Mouse (Mus musculus) CH12.LX (cell line): ENCODE data around the gene A630023A22Rik.

Source experiments
- EP300 ChIP-seq: IDR thresholded peaks from 2 replicates; pipeline ENCODE4 v1.6.1; 2011; ENCODE audit warnings: low read length, improper control_type of control experiment
- MXI1 ChIP-seq: IDR thresholded peaks from 2 replicates; pipeline ENCODE4 v1.6.1; 2011; ENCODE audit warnings: mild to moderate bottlenecking, low read depth, low read length, improper control_type of control experiment
- POLR2AphosphoS2 ChIP-seq: IDR thresholded peaks from 2 replicates; pipeline ENCODE4 v1.6.1; 2011; ENCODE audit warnings: low read depth, low read length, improper control_type of control experiment
- RCOR1 ChIP-seq: conservative IDR thresholded peaks from 2 replicates; pipeline ENCODE4 v1.6.1; 2012; ENCODE audit warnings: low read depth, mild to moderate bottlenecking, inconsistent platforms, low read length, improper control_type of control experiment

- TF ChIP-seq MXI1 (no peak), RCOR1 (no peak), POLR2AphosphoS2 (no peak), EP300 (no peak)
These were observed 11.8 kb upstream of the A630023A22Rik start for GRCm38 (mm10) chr14:34114311-34114710.
